Mouse (Mus musculus) kidney, postnatal 0 days (tissue): Measurements from ENCODE around the gene Nwd2. TPM values are rescaled to one million over a fixed set of nuclear protein-coding genes. Genes with fewer than 3 reads are reported as not detected.

Experiments used
- ATAC-seq: fragments of 200-750 bp; cut with Nextera tagmentation; replicated peaks from 2 replicates; pipeline ENCODE4 v1.8.0; 2017; ENCODE audit warnings: low read depth, moderate number of reproducible peaks, moderate TSS enrichment, moderate library complexity; ENCODE audit not compliant: low FRiP score
- DNase-seq: peaks from one replicate; pipeline ENCODE4 v3.0.0-alpha.2; 2016; ENCODE audit warnings: low spot score
- H3K27ac ChIP-seq: fragments of 300-500 bp; sonication (generic); 2 replicates; pipeline ENCODE4 v1.5.1; 2014; ENCODE audit warnings: mild to moderate bottlenecking
- H3K27me3 ChIP-seq: fragments of 300-500 bp; sonication (generic); 2 replicates; pipeline ENCODE4 v1.6.1; 2014; ENCODE audit warnings: low read length, mixed read lengths; ENCODE audit not compliant: insufficient read depth
- H3K36me3 ChIP-seq: fragments of 300-500 bp; sonication (generic); 2 replicates; pipeline ENCODE4 v1.6.1; 2014; ENCODE audit warnings: low read length, mixed read lengths; ENCODE audit not compliant: insufficient read depth
- H3K4me1 ChIP-seq: fragments of 300-500 bp; sonication (generic); replicated peaks from 2 replicates; pipeline ENCODE4 v1.6.1; 2014; ENCODE audit warnings: antibody characterized with exemption, low read length, mixed read lengths; ENCODE audit not compliant: insufficient read depth
- H3K4me2 ChIP-seq: fragments of 300-500 bp; sonication (generic); 2 replicates; pipeline ENCODE4 v1.6.1; 2014; ENCODE audit warnings: mild to moderate bottlenecking, low read length, moderate library complexity, mixed read lengths
- H3K4me3 ChIP-seq: fragments of 300-500 bp; sonication (generic); replicated peaks from 2 replicates; pipeline ENCODE4 v1.5.1; 2014; ENCODE audit warnings: low read depth, low read length
- H3K9ac ChIP-seq: fragments of 300-500 bp; sonication (generic); 2 replicates; pipeline ENCODE4 v1.6.1; 2014; ENCODE audit warnings: low read depth, low read length
- H3K9me3 ChIP-seq: fragments of 300-500 bp; sonication (generic); replicated peaks from 2 replicates; pipeline ENCODE4 v1.6.1; 2016; ENCODE audit warnings: low read length, inconsistent platforms, mixed read lengths
- CTCF ChIP-seq: IDR thresholded peaks from 2 replicates; pipeline ENCODE4 v1.5.1; 2016; ENCODE audit warnings: antibody characterized with exemption, low read depth, mild to moderate bottlenecking, moderate library complexity
- WGBS: fragments of 180-500 bp; shearing (Covaris S2); extraction: QIAGEN DNeasy Blood & Tissue Kit; methylation state at CpG from one replicate; pipeline ENCODE4 v1.1.7; 2014; 5-methylcytosine and 5-hydroxymethylcytosine counted together
- polyA plus RNA-seq: library from polyadenylated mRNA; unstranded; fragments of >200 nt; fragmentation: Nextera tagmentation; extraction: Ambion mirVana; gene quantifications from 2 replicates; pipeline ENCODE4 v1.2.1, GENCODE M21; 2015

Nwd2 gene
- polyA plus RNA-seq, 1 experiment from 2014 or later, result 0.43 TPM

GRCm38 (mm10) chr5:63768220-63768619 lies 119.3 kb downstream of the Nwd2 start:
- WGBS, result 68% methylated on average over 4 of the region's 4 CpGs
- ATAC-seq, result no peak
- no peak for TF ChIP-seq CTCF

GRCm38 (mm10) chr5:63772971-63773370 lies 124.1 kb downstream of the Nwd2 start:
- no peak overlapping the region for H3K4me2 ChIP-seq
- no peak for DNase-seq
- no peak overlapping the region for H3K9ac ChIP-seq
- H3K27ac ChIP-seq, result no peak overlapping the region
- H3K4me3 ChIP-seq, result no peak overlapping the region
- H3K27me3 ChIP-seq, result no peaks in the 10 kb centered on the region
- H3K36me3 ChIP-seq, result no peaks in the 10 kb centered on the region
- H3K9me3 ChIP-seq, result no peaks in the 10 kb centered on the region
- no peak for ATAC-seq
- TF ChIP-seq CTCF, result no peak
- H3K4me1 ChIP-seq, result no peaks in the 10 kb centered on the region
- WGBS, result 85% methylated on average over 2 of the region's 2 CpGs

More at GRCm38 (mm10) chr5:63768220-63768619, 119.3 kb downstream of the Nwd2 start:
- no peaks in the 10 kb centered on the region for H3K36me3 ChIP-seq
- H3K4me2 ChIP-seq, result no peak overlapping the region
- H3K27me3 ChIP-seq, result no peaks in the 10 kb centered on the region
- H3K27ac ChIP-seq, result no peak overlapping the region
- no peaks in the 10 kb centered on the region for H3K4me1 ChIP-seq
- no peak overlapping the region for H3K9ac ChIP-seq
- no peak for DNase-seq
- H3K4me3 ChIP-seq, result no peak overlapping the region
- H3K9me3 ChIP-seq, result no peaks in the 10 kb centered on the region

GRCm38 (mm10) chr5:63773603-63774002 lies 124.7 kb downstream of the Nwd2 start:
- TF ChIP-seq CTCF, result no peak
- H3K27me3 ChIP-seq, result no peaks in the 10 kb centered on the region
- H3K4me1 ChIP-seq, result no peaks in the 10 kb centered on the region
- no peak overlapping the region for H3K27ac ChIP-seq
- H3K36me3 ChIP-seq, result no peaks in the 10 kb centered on the region
- H3K4me3 ChIP-seq, result no peak overlapping the region
- no peaks in the 10 kb centered on the region for H3K9me3 ChIP-seq
- H3K4me2 ChIP-seq, result no peak overlapping the region
- ATAC-seq, result no peak
- H3K9ac ChIP-seq, result no peak overlapping the region
- WGBS, result 46% methylated on average over 1 of the region's 1 CpGs
- DNase-seq, result no peak

GRCm38 (mm10) chr5:63788156-63788826 lies 139.4 kb downstream of the Nwd2 start:
- no peaks in the 10 kb centered on the region for H3K27me3 ChIP-seq
- no peaks in the 10 kb centered on the region for H3K4me1 ChIP-seq
- H3K36me3 ChIP-seq, result no peaks in the 10 kb centered on the region
- ATAC-seq, result no peak
- H3K4me2 ChIP-seq, result no peak overlapping the region
- H3K27ac ChIP-seq, result no peak overlapping the region
- H3K9me3 ChIP-seq, result no peaks in the 10 kb centered on the region
- H3K9ac ChIP-seq, result no peak overlapping the region
- WGBS, result 87% methylated on average over 10 of the region's 10 CpGs
- H3K4me3 ChIP-seq, result no peak overlapping the region
- TF ChIP-seq CTCF, result no peak
- no peak for DNase-seq

GRCm38 (mm10) chr5:63811819-63812508 lies 163.1 kb downstream of the Nwd2 start, which contains the start of gene 0610040J01Rik:
Gene 0610040J01Rik, plus strand, starts transcription at chr5:63812363.
- H3K9ac ChIP-seq, result peak within 1 kb of the TSS; percentile 65
- peak within 1 kb of the TSS; percentile 93 for H3K4me2 ChIP-seq
- peak within 1 kb of the TSS; percentile 81 for H3K27ac ChIP-seq
- ATAC-seq, result peak; percentile 89
- no peaks in the 10 kb centered on the region for H3K36me3 ChIP-seq
- H3K27me3 ChIP-seq, result no peaks in the 10 kb centered on the region
- no peaks in the 10 kb centered on the region for H3K9me3 ChIP-seq
- peak within 1 kb of the TSS; percentile 52 for H3K4me3 ChIP-seq
- H3K4me1 ChIP-seq, result no peaks in the 10 kb centered on the region
- peak; percentile 88 for TF ChIP-seq CTCF
- 4% methylated on average over 42 of the region's 42 CpGs for WGBS
- DNase-seq, result peak; percentile 90

GRCm38 (mm10) chr5:63812509-63812865 lies 163.6 kb downstream of the Nwd2 start:
- WGBS, result 1% methylated on average over 26 of the region's 26 CpGs
- Histone ChIP-seq H3K9me3 (no peaks in the 10 kb centered on the region), H3K27me3 (no peaks in the 10 kb centered on the region), H3K9ac (peak overlapping the region; percentile 65), H3K4me2 (peak overlapping the region; percentile 93), H3K4me1 (no peaks in the 10 kb centered on the region), H3K36me3 (no peaks in the 10 kb centered on the region), H3K4me3 (peak overlapping the region; percentile 52), H3K27ac (peak overlapping the region; percentile 81)
- ATAC-seq, result no peak
- DNase-seq, result no peak
- TF ChIP-seq CTCF, result no peak
